Mouse (Mus musculus) adrenal gland, adult 8-10 months (tissue): ENCODE data around the gene Pttg1. TPM values are rescaled to one million over a fixed set of nuclear protein-coding genes. Genes with fewer than 3 reads are reported as not detected.

Experiments
- DNase-seq: peaks from one replicate; pipeline ENCODE4 v3.0.0; 2022
- total RNA-seq, 4 experiments: library from RNA; stranded (reverse); gene quantifications; 2 replicates each; pipeline ENCODE4 v1.2.4; 2022

Gene Pttg1
- total RNA-seq, 4 experiments from 2014 or later = 41.3 to 59.5 (median 53.1) TPM

DNA sequence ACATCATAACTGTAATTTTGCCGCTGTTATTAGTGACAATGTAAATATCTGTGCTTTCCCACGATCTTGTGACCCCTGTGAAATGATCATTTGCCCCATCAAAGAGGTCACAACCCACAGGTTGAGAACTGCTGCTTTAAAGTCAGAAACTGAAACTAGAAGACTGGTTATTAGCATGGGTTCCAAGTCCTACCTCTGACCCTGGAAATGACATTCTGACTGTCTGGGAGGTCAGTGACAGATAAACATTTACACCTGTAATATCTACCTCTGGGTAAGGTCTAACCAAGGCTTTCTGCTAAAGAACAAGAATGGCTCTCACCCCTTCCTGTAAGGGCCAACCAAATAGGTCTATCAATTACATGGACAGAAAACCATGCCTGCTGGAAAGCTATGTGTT, 17.2 kb downstream of the Pttg1 start:
- DNase-seq = no peak

DNA sequence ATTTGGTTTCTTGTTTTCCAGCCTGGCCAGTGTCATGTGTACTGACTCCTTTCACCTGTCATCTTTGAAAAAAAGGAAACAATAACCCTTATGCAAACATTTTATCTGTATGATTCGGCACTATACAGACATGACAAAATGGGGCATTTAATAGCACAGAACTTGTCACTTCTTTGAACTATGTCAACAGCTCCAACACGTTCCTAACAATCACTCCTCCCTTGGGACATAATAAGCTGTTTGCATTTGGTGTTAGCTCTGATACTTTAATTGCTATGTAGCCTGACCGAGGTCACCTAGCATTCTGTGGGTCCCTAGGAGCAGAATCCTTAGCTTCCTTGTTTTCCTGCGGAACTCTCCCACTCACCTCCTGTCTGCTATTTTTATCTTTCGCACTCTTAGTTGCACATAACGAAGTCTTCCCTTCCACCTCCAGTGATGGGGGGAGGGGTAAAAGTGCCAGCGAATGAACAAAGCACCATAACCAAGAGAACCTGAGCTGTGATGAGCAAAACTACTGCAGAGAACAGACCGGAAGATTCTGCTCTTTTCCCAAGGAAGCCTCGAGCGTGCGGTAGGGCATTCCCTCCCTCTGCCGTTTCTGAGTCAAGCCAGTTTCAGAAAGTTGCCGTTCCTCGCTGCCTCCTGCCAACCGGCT, 21.8 kb downstream of the Pttg1 start:
- DNase-seq = no peak

DNA sequence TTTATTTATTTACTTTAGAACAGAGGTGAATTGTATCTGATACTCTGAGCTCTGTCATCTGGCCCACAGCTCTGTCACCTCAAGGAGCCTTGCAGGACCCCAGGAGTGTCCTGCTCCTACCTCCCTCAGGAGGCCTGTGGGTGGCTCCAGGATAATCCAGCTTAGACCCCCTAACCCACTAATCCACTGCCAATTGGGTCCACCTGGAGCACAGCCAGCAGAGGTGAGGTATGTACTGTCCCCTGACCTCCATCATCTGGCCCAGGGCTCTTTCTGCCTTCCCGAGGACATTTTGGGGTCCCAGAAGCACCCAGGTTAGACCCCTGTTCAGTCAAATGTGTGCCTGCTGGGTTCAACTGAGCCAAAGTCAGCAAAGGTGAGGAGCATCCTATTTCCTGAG, 25.9 kb downstream of the Pttg1 start:
- no peak for DNase-seq

DNA sequence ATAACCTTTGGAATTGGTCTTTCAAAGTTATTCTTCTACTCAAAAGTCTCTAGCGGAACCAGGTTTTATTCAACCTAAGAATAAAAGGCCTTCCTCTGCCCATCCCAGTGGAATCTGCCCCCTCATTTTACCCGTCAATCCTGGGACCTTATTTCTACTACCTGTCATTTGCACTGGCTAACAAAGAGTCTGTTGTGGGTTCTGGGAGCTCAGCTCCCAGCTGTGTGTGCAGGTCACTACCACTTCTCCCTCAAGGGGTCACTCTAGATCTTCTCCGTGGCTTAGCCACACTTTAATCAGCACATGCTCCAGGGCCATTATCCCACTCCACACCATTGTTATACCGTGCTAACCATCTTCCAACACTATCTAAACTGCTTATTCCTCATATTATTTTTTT, 26.8 kb downstream of the Pttg1 start:
- DNase-seq = no peak

DNA sequence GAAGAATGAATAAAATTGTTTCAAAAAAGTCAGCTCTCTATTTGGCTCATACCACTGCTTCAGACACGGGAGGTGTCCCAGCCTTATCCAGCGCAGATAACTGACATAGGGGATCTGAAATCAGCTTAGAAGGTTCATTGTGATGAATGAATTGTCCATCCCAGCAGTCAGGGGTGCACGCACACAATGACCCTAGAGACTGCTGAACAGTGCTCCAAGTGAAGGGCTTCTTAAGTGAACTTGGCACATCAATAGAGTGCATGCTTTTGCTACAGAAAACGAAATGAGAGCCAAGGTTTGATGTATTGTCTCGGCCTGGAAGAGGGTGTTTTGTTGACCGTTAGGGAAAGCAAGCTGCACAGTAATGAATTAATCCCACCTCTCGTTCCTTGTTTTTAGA, 29.4 kb downstream of the Pttg1 start:
- DNase-seq = no peak

DNA sequence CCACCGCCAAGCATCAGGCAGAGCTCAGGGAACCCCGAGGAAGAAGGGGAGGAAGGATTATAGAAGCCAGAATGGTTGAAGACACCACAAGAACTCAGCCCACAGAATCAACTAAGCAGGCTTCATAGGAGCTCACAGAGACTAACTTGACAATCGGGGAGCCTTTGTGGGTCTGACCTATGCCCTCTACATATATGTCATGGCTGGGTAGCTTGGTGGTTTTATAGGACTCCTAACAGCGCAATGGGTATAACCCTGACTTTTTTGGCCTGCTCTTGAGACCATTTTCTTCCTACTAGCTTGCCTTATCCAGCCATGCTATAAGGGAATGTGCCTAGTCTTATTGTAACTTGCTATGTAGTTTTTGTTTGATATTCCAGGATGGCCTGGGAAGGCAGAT, 29.8 kb downstream of the Pttg1 start:
- no peak for DNase-seq

DNA sequence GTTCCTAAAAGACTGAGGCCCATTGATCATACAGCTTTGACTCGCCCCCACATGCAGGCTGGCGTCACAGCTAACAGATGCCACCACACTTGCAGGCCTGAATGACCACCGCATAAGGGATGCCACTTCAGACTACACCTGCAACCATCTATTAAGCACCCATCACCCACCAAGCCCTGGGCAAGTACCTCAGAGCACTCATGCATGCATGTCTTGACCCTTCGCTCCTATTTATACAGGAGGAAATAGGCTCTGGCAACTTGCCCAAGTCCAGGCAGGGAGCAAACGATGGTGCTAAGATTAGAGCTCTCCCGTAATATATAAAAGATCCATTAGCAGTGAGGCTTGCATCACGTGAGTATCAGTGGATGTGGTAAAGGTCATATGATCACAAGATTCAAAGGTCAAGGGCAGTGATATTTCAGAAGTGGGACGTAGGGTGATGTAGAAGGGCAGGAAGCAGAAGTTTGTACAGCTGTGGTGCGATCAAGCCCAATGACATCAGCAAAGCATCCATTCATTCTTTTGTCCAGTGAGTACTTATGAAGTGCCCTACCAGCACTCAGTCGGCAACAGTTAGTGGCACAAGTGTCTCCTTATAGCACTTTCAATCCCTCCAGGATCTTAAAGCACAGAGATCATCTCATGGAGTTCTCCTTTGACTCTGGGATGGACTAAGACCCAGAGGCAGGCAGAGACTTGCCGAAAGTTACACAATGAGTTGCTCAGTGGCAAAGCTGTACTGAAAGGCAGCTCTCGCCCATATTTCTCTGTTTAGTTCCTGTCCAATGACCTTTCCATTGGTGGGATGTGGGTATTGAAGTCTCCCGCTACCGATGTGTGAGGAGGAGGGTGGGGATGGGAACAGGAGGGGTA, 30.7 kb downstream of the Pttg1 start:
- no peak for DNase-seq

DNA sequence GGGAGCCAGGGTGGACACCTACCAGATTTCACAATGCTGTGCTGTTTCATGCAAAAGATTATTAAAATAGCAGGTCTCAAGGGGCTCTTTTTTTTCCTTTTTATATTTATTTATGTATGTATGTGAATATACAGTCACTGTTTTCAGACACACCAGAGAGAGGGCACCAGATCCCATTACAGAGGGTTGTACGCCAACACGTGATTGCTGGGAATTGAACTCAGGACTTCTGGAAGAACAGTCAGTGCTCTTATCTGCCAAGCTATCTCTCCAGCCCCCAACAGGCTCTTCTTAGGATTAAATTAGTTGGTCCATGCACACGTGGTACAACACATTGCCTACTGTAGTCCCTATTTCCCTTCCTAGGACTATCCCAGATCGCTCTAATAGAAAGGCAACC, 32.7 kb downstream of the Pttg1 start:
- no peak for DNase-seq

DNA sequence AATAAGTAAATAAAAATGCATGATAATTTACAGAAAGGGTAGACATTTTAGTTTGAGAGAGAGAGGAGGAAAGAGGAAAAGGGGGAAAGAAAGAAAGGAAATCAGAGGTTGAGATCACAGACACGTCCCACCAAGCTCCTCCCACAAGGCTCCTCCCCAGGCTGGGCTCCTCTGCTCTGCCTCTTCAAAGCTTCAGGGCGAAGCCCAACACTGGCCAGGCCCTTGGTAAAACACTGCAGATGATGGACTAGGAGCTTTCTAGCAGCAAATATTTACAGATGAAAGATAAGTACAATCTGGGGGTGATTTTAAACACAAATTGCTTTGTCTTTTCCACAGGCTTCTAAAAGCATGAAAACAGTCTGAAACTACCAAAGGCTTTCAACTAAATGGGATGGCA, 33.3 kb downstream of the Pttg1 start:
- DNase-seq = no peak

DNA sequence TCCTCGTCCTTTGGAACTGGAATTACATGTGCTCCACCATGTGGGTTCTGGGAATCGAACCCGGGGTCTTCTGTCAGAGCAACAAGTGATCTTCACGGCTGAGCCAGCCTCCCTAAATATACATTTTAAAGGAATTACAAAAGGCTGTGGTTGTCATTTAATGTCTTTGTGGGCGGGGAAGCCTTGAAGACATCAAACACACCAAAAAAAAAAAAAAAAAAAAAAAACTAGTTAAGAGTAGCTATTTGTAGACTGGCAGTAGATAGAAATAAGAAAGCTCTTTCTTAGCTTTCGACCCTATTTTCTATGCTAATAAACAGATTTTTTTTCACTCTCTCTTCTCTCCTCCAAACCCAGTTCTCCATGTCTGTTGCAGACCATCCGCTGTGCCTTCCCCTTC, 36.9 kb downstream of the Pttg1 start:
- DNase-seq = no peak

DNA sequence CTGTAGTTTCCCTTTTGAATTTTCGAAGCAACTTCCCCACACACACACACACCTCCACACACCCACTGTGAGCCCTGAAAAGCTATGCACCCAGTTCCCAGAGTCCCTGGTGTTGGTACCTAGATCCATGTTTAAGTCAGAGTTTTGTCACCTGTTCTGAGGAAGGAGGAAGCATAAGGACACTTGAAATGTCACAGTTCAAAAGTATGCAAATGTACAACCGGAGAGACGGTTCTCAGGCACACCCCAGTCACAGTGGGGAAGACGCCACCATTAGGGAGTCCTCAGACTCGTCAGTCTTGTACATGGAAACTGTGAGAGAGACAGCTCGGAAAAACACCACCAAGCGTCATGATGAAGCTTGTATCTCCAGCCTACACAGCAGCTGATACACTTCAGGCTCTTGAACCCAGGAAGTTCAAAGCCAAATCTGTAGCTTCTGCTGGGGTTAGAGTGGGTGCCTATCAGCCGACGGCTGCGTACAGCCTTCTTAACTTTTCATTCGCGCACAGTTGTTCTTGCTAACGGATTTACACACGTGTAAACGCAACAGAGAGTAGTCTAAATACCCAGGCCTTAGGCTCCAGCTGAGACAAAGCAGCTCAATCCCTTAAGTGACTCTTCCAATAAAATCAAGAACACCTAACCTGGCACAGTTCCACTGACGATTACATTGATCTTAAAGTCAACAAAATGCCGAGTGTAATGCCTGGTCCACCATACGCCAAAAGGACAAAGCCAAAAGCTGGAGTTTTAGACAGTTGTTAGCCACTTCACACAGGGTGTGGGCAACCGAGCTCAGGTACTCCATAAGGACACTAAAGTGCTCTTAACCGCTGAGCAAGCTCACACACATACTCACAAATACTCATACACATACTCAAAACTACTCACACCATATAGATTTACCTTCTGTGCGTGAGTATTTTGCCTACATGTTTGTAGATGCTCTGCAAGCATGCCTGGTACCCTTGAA, 37.6 kb downstream of the Pttg1 start:
- DNase-seq = no peak

DNA sequence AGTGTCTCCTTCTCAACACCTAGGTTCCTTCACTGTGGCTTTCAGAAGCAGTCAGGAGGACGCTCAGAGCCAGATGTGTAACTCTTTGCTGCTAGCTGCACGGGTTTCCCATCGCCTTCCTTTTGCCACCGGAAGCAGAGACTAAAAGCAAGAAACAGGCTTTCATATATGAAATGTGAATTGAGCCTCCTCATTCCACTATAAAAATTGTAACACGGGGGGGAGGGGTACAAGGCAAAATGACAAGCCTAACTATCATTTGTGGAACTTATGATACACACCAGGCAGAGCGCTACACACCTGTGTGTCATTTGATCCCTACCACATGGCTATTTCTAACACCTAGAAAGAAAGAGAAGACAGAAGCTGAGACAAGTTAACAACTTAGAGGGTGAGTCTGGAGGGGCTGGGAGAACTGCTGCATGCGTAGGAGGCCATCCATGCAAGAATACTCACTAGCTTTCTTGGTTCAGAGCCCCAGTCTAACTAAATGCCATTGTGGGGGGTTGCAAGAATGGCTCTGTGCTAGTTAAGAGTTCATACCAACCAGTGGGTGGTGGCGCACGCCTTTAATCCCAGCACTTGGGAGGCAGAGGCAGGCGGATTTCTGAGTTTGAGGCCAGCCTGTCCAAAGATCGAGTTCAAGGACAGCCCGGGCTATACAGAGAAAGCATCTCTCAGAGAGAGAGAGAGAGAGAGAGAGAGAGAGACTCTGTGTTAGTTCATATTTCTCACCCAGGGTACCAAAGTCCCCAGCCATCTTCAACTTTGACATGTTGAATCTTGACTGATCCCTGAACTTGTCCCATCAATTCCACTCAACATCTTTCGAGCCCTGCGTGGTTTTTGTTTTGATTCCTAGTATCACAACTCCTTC, 38.8 kb downstream of the Pttg1 start:
- DNase-seq = no peak

DNA sequence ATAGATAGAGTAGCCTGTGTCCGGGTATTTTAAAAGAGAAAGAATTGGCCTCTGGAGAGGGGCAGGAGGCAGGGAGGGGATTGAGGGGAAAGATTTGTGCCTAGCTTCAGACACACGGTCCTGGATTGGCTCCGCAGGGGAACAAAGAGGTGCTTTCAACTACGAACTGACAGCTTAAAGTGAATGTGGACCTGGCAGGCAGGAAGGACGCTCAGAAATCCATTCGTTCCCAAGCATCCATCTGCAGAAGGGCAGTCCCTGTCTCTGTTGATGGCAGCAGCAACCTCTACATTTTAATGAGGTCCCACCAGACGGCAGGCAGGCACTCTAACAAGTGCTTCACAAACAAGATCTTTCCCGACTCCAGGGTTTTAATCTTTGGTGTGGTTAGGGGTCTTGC, 40.3 kb downstream of the Pttg1 start:
- no peak for DNase-seq

DNA sequence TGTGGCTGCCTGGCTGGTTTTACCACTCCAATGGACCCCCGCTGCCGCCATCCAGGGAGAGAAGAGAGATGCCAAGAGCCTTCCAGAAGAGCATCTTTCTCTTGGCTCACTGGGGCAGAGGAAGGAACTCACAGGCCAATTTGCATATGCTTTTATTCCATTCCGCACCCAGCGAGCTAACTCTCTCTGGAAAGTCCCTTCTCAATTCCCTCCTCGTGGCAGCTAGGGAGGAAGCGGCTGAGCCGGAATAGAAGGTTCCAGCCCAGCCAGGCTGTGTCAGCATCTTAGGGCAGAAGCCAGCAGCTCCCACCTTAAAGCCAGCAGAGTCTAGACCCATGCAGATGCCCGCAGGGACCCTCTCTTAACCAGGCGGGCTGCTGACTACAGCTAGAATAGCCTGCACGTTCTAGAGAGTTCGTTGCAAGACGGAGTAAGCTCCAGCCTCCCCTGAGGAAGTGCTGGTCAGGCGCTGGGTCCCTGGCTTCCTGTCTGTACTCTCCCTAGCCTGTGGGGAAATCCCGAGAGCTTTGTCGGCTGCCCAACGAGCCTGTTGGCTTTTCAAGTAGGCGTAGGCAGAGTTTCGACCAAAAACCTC, 40.9 kb downstream of the Pttg1 start:
- DNase-seq = peak; percentile 31

DNA sequence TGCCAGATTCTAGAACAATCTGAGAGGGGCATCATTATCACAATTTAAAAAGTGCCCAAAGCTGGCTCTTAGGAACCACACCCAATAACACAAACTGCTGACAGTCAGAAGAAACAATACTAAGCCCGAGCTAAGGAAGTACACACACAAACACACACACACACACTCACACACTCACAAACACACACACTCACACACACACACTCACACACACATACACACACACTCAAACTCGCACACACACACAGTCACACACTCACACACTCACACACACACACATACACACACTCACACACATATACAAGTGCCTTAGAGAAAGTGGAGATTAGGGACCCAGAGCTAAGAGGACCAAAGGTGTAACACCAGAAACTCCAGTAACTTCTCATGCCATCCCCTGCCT, 42.5 kb downstream of the Pttg1 start:
- DNase-seq = no peak

DNA sequence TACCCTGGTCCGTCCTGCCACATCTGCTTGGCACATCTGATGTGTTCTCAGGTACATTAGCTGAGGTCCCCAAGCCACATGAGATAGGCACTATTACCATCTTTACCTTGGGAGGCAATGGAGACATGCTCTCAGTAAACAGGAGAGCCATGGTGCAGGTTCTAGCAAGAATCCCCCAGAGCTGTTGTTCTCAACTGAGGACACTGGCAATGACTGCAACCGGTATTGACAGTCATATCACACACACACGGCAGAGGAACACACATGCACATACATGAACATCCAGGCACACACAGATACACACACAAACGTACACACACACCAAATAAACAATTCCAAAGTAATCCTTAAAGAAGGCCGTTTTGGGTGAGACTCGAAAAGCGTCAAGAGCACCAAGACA, 45.1 kb downstream of the Pttg1 start:
- no peak for DNase-seq

DNA sequence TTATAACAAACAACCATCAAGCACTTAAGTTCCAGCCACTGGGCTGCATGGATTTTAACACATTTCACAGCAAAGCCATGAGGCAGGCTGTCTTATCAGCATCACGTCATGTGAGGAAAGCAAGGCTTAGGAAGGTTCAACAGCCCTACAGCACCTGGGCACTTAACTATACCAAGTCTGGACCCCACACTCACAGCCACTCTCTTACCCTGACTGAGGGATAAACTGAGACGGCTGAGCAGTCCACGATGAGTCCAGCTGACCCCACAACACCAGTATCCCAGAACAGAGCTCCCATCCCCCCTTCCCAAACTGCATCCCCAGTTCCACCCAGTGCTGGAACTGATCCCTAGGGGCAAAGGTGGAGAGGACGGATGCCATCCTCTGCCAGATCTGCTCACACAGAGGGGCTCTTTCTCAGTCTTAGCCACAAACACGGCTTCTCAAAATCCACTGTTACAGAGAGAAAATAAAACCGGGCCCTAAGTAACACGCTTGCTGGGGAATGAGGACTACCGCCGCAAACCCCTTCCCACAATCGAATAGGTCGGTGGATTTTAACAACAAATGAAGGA, 46.1 kb downstream of the Pttg1 start:
- no peak for DNase-seq

DNA sequence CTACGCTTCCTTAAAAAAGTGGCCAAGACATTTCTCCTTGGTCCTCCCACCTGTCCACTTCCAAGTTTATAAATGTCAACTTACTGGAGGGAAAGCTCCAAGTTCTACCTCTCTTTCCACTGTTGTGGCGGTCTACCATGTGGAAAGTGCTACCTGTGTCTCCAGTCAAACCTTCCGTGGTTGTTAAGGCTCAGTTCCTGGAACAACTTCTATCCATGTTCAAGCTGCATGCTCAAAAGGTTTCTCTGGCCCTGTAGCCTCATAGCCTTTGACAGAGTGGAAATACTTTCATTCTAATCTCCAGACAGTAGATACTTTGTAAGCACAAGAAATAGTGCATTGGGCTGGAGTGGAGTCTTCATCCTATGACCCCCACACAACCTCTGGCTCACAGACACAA, 46.6 kb downstream of the Pttg1 start:
- DNase-seq = no peak

DNA sequence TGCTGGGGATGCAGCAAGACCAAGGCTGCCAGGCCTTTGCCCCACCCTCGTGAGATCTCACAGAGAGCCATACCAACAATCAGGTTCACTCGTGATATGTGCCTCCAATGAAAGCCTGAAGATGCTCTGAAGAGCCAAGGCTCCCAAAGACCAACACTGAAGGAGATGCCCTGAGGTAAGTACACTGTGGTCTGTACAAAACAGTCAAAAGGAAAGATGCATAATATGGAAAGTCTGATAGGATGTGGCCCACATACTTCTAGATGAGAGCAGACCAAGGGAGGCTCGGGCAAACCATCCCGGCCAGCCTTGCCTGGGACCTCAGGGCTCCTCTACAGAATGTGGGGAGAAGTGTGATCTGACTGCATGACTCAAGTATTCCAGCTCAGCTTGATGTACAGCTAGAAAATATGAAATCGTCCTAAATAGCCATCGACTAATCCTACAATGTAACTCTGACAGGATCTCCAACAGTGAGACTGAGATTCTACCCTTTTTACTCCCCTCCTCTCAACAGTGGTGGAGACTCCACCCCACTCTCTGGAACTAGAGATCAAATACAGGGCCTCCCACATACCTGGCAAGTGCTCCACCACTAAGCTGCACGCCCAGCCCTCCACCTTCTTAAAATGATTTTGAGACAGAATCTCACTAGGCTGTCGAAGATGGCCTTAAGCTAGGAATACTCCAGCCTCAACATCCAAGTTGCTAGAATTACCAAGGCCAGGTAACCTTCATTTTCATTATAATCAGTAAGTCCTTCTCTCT, 48.8 kb downstream of the Pttg1 start:
- DNase-seq = no peak

DNA sequence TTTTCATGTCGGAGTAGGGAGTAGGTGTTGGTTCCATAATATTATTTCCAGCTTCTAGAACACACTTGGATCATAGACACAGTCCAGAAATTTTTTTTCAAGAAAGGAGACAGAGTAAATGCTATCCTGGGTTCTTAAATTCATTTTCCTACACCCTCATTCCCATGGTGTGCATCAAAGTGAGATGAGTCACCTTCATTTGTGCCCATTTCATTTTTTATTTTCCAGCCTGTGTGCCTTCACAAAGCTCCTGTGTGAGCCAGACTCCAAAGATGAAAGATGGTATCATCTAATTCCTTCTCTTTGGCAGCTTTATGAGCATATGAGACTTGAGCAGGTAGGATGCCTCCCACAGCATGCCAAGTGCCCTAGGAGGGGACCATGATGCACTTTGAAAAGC, 49.5 kb downstream of the Pttg1 start:
- no peak for DNase-seq
